Mouse (Mus musculus): ENCODE results near the gene Mdm4. TPM values are rescaled to one million over a fixed set of nuclear protein-coding genes. Genes with fewer than 3 reads are reported as not detected.

The Mdm4 gene
- total RNA-seq (2014; rRNA removed; ENCODE audit: low replicate concordance) (29.5 and 42.2 TPM in 2 replicates), polyA plus RNA-seq (2015; fragmentation: Nextera tagmentation; extraction: Ambion mirVana) (11.9 and 13.4 TPM in 2 replicates)

DNA sequence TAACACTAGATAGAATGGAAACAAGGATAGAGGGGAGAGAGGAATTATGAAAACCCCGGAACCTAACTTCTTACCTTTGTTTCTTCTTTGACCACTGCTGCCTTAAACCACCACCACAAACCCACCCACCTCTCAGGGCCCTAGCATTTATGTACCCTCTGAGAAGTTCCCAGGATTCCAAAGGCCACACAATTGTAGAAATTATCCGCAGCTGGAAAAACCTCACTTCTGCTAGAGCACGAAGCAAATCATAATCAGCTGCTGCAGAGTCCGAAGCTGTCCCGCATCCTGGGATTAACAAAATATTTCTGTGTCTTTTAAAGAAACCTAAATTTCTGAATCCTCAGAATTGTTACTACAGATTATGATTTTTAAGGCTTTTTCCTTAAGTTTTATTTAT is at the start of gene Mdm4:
Gene Mdm4, minus strand, starts transcription at position 101 of the 400 bp plus-strand sequence.
- no peak within 1 kb of the TSS for H3K9ac ChIP-seq (replicated peaks; ENCODE audit: low read depth, low read length)
- ATAC-seq (ENCODE audit: insufficient read depth, low read depth), result no peak
- 91% methylated on average over 5 of the region's 5 CpGs for WGBS

DNA sequence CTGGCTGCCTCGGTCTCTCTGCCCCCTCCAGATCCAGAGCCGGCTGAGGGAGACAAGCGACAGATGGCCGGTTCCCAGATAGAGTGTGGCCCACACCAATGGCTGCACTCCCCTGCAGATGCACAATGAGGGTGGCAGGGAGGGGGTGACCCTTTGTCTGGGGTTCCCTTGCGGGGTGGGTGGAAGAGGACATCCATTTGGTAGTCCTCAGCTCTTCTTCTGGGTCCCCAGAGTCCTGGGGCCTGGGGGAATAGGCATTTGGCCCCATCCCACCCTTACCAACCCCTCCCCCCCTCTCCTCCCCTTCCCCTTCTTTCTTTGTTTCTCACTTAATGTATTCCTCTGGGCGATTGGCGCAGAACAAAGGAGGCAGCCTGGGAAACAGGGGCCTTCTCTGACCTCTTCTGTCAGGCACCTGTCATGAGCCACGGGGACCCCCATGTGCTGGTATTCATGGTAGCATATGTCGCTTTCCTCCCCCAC is 49.8 kb upstream of the Mdm4 start:
- WGBS, result 68% methylated on average over 9 of the region's 9 CpGs
- ATAC-seq (ENCODE audit: insufficient read depth, low read depth) (no peak), DNase-seq (ENCODE audit: low spot score) (no peak)
- Histone ChIP-seq H3K27ac (ENCODE audit: low read depth) (no peak overlapping the region), H3K4me2 (ENCODE audit: low read depth, low read length) (no peak overlapping the region), H3K9me3 (replicated peaks; ENCODE audit: control insufficient read depth, low read length) (no peaks in the 10 kb centered on the region), H3K4me1 (ENCODE audit: control insufficient read depth, insufficient read depth) (peaks cover 34% of the 10 kb centered on the region), H3K27me3 (ENCODE audit: control insufficient read depth, insufficient read depth, low read length) (no peaks in the 10 kb centered on the region), H3K36me3 (replicated peaks; ENCODE audit: control insufficient read depth, insufficient read depth, low read length) (peaks cover 68% of the 10 kb centered on the region), H3K4me3 (ENCODE audit: low read depth, low read length) (no peak overlapping the region), H3K9ac (replicated peaks; ENCODE audit: low read depth, low read length) (no peak overlapping the region)
- no peak for TF ChIP-seq CTCF (IDR thresholded peaks at IDR 0.05; ENCODE audit: low read depth)
- no peak for TF ChIP-seq EP300 (IDR thresholded peaks at IDR 0.05; ENCODE audit: low read depth)

More for the DNA sequence above, at the start of gene Mdm4:
- TF ChIP-seq CTCF (IDR thresholded peaks at IDR 0.05; ENCODE audit: low read depth) (no peak), EP300 (IDR thresholded peaks at IDR 0.05; ENCODE audit: low read depth) (no peak)
- no peaks in the 10 kb centered on the region for H3K4me1 ChIP-seq (ENCODE audit: control insufficient read depth, insufficient read depth)
- H3K4me2 ChIP-seq (ENCODE audit: low read depth, low read length), result no peak within 1 kb of the TSS
- no peak for DNase-seq (ENCODE audit: low spot score)
- no peaks in the 10 kb centered on the region for H3K9me3 ChIP-seq (replicated peaks; ENCODE audit: control insufficient read depth, low read length)
- no peaks in the 10 kb centered on the region for H3K36me3 ChIP-seq (replicated peaks; ENCODE audit: control insufficient read depth, insufficient read depth, low read length)
- no peak within 1 kb of the TSS for H3K27ac ChIP-seq (ENCODE audit: low read depth)
- no peak within 1 kb of the TSS for H3K4me3 ChIP-seq (ENCODE audit: low read depth, low read length)
- no peaks in the 10 kb centered on the region for H3K27me3 ChIP-seq (ENCODE audit: control insufficient read depth, insufficient read depth, low read length)

DNA sequence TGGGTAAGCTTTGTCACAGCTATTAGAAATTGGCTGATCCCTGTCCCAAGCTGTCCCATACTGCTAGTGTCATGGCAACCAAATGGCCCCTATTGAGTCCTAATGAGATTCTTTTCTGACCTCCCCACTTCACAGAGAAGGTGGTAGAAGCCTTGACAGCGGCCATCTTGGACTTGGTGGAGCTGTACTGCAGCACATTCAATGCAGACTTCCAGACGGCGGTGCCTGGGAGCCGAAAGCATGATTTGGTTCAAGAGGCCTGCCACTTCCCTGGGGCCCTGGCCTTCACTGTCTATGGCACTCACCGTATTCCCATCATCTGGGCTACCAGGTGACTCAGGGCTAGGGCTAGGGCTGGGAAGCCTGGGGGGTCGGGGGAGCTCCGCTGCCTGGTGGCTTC is 49.1 kb upstream of the Mdm4 start:
- Histone ChIP-seq H3K27ac (ENCODE audit: low read depth) (no peak overlapping the region), H3K4me3 (ENCODE audit: low read depth, low read length) (no peak overlapping the region), H3K4me1 (ENCODE audit: control insufficient read depth, insufficient read depth) (peaks cover 30% of the 10 kb centered on the region), H3K4me2 (ENCODE audit: low read depth, low read length) (no peak overlapping the region), H3K27me3 (ENCODE audit: control insufficient read depth, insufficient read depth, low read length) (no peaks in the 10 kb centered on the region), H3K9ac (replicated peaks; ENCODE audit: low read depth, low read length) (no peak overlapping the region), H3K9me3 (replicated peaks; ENCODE audit: control insufficient read depth, low read length) (no peaks in the 10 kb centered on the region), H3K36me3 (replicated peaks; ENCODE audit: control insufficient read depth, insufficient read depth, low read length) (peaks cover 71% of the 10 kb centered on the region)
- no peak for ATAC-seq (ENCODE audit: insufficient read depth, low read depth)
- TF ChIP-seq CTCF (IDR thresholded peaks at IDR 0.05; ENCODE audit: low read depth), result no peak
- TF ChIP-seq EP300 (IDR thresholded peaks at IDR 0.05; ENCODE audit: low read depth), result no peak
- DNase-seq (ENCODE audit: low spot score), result no peak
- 89% methylated on average over 7 of the region's 7 CpGs for WGBS

DNA sequence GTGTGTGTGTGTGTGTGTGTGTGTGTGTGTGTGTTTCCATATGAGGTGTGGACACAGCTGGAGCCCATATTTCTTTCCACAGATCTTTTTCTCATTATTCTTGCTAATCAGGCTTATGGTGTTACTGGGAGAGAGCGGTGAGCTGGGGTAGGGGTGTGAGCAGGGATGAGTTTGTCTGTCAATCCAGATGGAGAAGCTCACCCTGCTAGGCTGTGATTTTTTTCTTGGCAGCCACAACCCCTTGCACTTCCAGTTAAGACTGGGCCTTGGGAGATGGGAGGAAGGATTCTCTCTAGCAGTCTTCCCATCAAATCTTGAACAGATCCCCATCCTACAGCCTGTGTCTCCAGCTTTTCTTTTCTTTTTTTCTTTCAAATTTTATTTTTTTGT is 48.0 kb upstream of the Mdm4 start:
- no peak for DNase-seq (ENCODE audit: low spot score)
- Histone ChIP-seq H3K9me3 (replicated peaks; ENCODE audit: control insufficient read depth, low read length) (no peaks in the 10 kb centered on the region), H3K27ac (ENCODE audit: low read depth) (no peak overlapping the region), H3K27me3 (ENCODE audit: control insufficient read depth, insufficient read depth, low read length) (no peaks in the 10 kb centered on the region), H3K4me2 (ENCODE audit: low read depth, low read length) (no peak overlapping the region), H3K9ac (replicated peaks; ENCODE audit: low read depth, low read length) (no peak overlapping the region), H3K4me1 (ENCODE audit: control insufficient read depth, insufficient read depth) (peaks cover 19% of the 10 kb centered on the region; the same call in 1 of the 2 replicates), H3K4me3 (ENCODE audit: low read depth, low read length) (no peak overlapping the region), H3K36me3 (replicated peaks; ENCODE audit: control insufficient read depth, insufficient read depth, low read length) (peaks cover 74% of the 10 kb centered on the region)
- no peak for ATAC-seq (ENCODE audit: insufficient read depth, low read depth)
- no peak for TF ChIP-seq CTCF (IDR thresholded peaks at IDR 0.05; ENCODE audit: low read depth)
- TF ChIP-seq EP300 (IDR thresholded peaks at IDR 0.05; ENCODE audit: low read depth), result no peak
- WGBS, result 53% methylated on average over 1 of the region's 1 CpGs

DNA sequence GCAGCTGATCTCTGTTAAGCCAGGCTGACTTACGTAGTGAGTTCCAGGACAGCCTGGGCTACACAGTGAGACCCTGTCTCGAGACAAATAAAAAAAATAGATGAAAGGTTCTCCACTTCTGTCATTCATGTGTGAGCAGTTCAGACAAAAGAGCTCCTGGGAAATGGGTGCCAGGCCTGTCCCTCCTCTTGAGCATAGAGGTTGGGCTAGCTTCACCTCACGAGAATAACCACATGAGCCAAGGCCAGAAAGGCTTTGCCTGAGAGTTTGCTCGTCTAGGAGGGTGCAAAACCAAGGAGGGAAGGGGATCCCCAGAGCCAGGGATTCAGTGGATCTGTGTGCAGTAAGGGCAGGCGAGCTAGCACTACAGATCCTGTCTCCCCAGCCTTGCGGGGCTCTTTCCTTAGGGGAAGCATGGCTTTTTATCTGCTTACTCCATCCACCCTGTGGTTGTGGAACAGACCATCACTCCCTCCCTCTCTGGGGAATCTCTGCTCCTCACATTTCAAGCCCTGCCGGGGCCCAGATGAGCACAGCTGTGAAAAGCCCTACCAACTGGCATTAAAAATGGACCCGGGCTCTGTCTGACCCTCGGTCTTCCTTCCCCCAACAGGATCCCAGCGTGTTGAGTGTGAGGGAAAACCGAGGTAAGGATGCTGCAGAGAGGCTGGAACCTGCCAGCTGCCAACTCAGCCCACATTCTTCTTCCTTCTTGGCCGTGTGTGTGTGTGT is 47.4 kb upstream of the Mdm4 start:
- Histone ChIP-seq H3K4me3 (ENCODE audit: low read depth, low read length) (no peak overlapping the region), H3K4me2 (ENCODE audit: low read depth, low read length) (no peak overlapping the region), H3K4me1 (ENCODE audit: control insufficient read depth, insufficient read depth) (peaks cover 18% of the 10 kb centered on the region), H3K9me3 (replicated peaks; ENCODE audit: control insufficient read depth, low read length) (no peaks in the 10 kb centered on the region), H3K27me3 (ENCODE audit: control insufficient read depth, insufficient read depth, low read length) (no peaks in the 10 kb centered on the region), H3K36me3 (replicated peaks; ENCODE audit: control insufficient read depth, insufficient read depth, low read length) (peaks cover 73% of the 10 kb centered on the region), H3K9ac (replicated peaks; ENCODE audit: low read depth, low read length) (no peak overlapping the region; the same call in 1 of the 2 replicates), H3K27ac (ENCODE audit: low read depth) (peak overlapping the region; percentile 77)
- ATAC-seq (ENCODE audit: insufficient read depth, low read depth) (no peak), DNase-seq (ENCODE audit: low spot score) (no peak)
- TF ChIP-seq CTCF (IDR thresholded peaks at IDR 0.05; ENCODE audit: low read depth) (no peak), EP300 (IDR thresholded peaks at IDR 0.05; ENCODE audit: low read depth) (no peak)
- WGBS, result 59% methylated on average over 11 of the region's 12 CpGs
